Mouse (Mus musculus) embryonic facial prominence, embryonic 15.5 days (tissue): ENCODE measurements around the gene 2310009B15Rik. TPM values are rescaled to one million over a fixed set of nuclear protein-coding genes. Genes with fewer than 3 reads are reported as not detected.
A peak's percentile ranks its signal among the peaks of the same experiment; 100 is the strongest.
"Not testable (repeated sequence)": the region's sequence is repeated elsewhere in the genome, so short reads cannot be mapped to it uniquely, and the experiment has no call there.

Experiments
- ATAC-seq: fragments of 200-750 bp; cut with Nextera tagmentation; 2 replicates; pipeline ENCODE4 v1.8.0; 2017; ENCODE audit warnings: low read depth, moderate TSS enrichment; ENCODE audit not compliant: insufficient number of reproducible peaks, low FRiP score, low TSS enrichment
- H3K27ac ChIP-seq: fragments of 300-500 bp; sonication (generic); replicated peaks from 2 replicates; pipeline ENCODE4 v1.5.1; 2015; ENCODE audit warnings: mild to moderate bottlenecking, inconsistent platforms
- H3K27me3 ChIP-seq: fragments of 300-500 bp; sonication (generic); 2 replicates; pipeline ENCODE4 v1.6.1; 2015; ENCODE audit warnings: inconsistent platforms
- H3K36me3 ChIP-seq: fragments of 300-500 bp; sonication (generic); 2 replicates; pipeline ENCODE4 v1.6.1; 2015; ENCODE audit warnings: mild to moderate bottlenecking, inconsistent platforms
- H3K4me1 ChIP-seq: fragments of 300-500 bp; sonication (generic); 2 replicates; pipeline ENCODE4 v1.6.1; 2015; ENCODE audit warnings: inconsistent platforms
- H3K4me2 ChIP-seq: fragments of 300-500 bp; sonication (generic); replicated peaks from 2 replicates; pipeline ENCODE4 v1.6.1; 2015; ENCODE audit warnings: mild to moderate bottlenecking, inconsistent platforms
- H3K4me3 ChIP-seq: fragments of 300-500 bp; sonication (generic); replicated peaks from 2 replicates; pipeline ENCODE4 v1.5.1; 2015; ENCODE audit warnings: mild to moderate bottlenecking, inconsistent platforms
- H3K9ac ChIP-seq: fragments of 300-500 bp; sonication (generic); 2 replicates; pipeline ENCODE4 v1.6.1; 2015; ENCODE audit warnings: inconsistent platforms
- H3K9me3 ChIP-seq: fragments of 300-500 bp; sonication (generic); replicated peaks from 2 replicates; pipeline ENCODE4 v1.6.1; 2016; ENCODE audit warnings: inconsistent platforms
- WGBS: fragments of 180-500 bp; shearing (Covaris S2); methylation state at CpG from one replicate; pipeline ENCODE4 v1.1.7; 2015; 5-methylcytosine and 5-hydroxymethylcytosine counted together
- polyA plus RNA-seq: library from polyadenylated mRNA; unstranded; fragments of >200 nt; fragmentation: Nextera tagmentation; extraction: Ambion mirVana; gene quantifications from 2 replicates; pipeline ENCODE4 v1.2.1, GENCODE M21; 2015

2310009B15Rik gene
- 32.8 and 32.9 TPM in 2 replicates for polyA plus RNA-seq

DNA sequence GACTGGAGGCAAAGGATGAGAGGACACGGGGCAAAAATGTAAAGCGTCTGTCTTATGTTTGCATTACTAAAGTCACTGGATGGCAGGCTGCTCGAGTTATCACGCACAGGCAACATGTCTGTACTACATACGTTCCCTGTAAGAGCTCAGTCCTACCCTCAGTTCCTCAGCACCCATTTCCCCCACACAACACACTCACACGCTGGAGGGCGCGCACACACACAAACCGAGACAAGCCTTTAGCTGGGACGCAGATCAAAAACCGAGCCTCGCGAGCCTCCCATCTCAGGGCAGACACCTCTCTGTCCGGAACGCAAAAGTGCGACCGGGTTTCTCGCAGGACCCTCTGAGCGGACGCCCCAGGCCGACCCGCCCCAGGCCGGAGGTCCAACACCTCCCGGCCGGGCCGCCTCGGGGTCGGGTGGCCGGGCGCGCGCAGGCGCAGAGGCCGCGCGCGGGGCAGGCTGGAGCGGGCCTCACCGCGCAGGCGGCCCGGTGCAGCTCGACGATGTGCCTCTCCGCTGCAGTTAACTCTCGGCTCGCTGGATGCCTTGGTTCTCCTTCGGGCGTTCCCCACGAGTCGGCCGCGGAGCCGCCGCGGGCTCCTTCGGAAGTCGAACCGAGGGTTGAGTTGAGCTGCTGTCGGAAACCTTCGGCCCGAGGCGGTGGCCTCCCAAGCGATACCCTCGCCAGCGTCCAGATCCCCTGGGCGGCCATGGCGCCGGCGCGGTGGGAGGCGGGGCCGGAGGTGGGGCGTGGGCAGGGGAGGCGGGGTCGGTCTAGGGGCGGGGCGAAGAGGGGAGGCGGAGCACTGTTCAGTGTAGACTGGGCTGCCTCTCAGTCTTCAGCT is at the start of gene 2310009B15Rik:
Gene 2310009B15Rik, minus strand, starts transcription at position 752 of the 850 bp plus-strand sequence.
- 0% methylated on average over 55 of the region's 79 CpGs for WGBS
- H3K4me1 ChIP-seq, H3K27me3 ChIP-seq, H3K36me3 ChIP-seq, H3K9me3 ChIP-seq: not testable (repeated sequence)
- Histone ChIP-seq H3K9ac (0 out of 2 replicates have a peak within 1 kb of the TSS, but pooled peaks have one; percentile 23), H3K4me2 (peak within 1 kb of the TSS; percentile 30), H3K4me3 (peak within 1 kb of the TSS; percentile 51), H3K27ac (peak within 1 kb of the TSS; percentile 86)
- peak; percentile 99 for ATAC-seq

DNA sequence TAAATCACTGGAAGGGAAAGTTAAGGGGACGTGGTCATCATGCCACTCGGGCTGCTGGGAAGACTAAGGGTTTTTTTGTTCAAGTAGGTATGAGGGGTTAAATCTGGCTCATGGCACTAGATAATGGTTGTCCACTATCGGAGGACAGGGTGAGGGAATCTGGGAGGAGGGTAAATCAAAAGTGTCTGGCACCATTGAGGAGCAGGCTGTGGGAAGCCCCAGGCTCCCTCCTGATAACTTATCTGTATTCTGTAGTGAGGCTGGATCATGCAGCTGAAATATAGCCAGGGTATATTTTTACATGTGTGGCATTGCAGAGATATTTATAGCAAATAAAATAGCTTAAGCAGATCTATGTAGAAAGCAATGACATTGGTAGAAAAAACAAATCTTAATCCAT is 49.6 kb upstream of the 2310009B15Rik start:
- no peak overlapping the region for H3K27ac ChIP-seq
- ATAC-seq = no peak
- 75% methylated on average over 3 of the region's 3 CpGs for WGBS
- H3K9me3 ChIP-seq = no peaks in the 10 kb centered on the region
- H3K27me3 ChIP-seq = no peaks in the 10 kb centered on the region
- no peak overlapping the region for H3K4me2 ChIP-seq
- H3K4me3 ChIP-seq = no peak overlapping the region
- no peaks in the 10 kb centered on the region for H3K36me3 ChIP-seq
- H3K4me1 ChIP-seq = no peaks in the 10 kb centered on the region
- no peak overlapping the region for H3K9ac ChIP-seq

DNA sequence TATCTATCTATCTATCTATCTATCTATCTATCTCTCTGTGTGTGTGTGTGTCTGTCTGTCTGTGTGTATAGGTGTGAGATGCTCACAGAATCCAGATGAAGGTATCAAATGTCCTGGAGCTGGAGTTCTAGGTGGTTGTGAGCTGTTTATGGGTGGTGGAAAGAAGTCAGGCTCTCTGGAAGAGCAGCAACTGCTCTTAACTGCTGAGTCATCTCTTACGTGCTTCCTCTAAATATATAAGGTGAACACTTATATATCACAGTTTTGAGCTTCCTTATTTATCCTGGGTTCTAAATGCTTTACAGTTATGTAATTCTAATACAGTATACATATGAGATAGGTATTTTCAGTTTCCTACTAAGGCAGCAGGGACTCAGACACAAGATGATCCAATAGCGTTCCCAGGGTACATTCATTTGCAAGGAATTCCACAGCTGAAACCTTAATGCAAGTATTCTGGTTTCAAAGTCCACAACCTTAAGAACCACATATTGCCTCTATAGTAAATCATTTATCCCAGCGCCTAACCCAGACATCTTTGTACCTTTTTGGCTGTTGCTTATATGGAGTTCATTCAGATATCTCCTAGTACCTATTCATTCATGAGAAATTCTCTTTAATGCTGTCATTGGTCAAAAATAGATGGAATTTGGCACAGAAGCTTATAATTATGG is 48.6 kb upstream of the 2310009B15Rik start:
- Histone ChIP-seq H3K4me3 (no peak overlapping the region), H3K27ac (no peak overlapping the region), H3K27me3 (no peaks in the 10 kb centered on the region), H3K9me3 (no peaks in the 10 kb centered on the region), H3K36me3 (no peaks in the 10 kb centered on the region), H3K9ac (no peak overlapping the region), H3K4me1 (no peaks in the 10 kb centered on the region), H3K4me2 (no peak overlapping the region)
- 92% methylated on average over 3 of the region's 3 CpGs for WGBS
- ATAC-seq = no peak

DNA sequence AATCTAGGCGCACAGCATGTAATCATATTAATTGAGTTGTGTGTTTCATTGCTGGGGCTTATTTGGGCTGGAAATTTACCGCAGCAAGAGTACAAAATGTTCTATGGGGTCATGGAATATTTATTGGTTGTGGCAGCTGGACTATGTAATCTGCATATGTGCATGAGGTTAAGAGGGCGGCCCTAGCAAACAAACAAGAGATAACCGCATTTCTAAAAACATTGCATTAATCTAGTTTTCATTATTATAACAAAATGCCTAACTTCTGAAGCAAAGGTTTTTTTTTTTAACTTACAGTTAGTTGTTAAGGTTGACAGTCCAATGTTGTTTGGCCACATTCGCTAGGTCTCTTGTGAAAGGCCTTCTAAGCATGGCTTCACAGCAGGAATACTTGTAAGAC is 47.2 kb upstream of the 2310009B15Rik start:
- 94% methylated on average over 5 of the region's 5 CpGs for WGBS
- no peak for ATAC-seq

DNA sequence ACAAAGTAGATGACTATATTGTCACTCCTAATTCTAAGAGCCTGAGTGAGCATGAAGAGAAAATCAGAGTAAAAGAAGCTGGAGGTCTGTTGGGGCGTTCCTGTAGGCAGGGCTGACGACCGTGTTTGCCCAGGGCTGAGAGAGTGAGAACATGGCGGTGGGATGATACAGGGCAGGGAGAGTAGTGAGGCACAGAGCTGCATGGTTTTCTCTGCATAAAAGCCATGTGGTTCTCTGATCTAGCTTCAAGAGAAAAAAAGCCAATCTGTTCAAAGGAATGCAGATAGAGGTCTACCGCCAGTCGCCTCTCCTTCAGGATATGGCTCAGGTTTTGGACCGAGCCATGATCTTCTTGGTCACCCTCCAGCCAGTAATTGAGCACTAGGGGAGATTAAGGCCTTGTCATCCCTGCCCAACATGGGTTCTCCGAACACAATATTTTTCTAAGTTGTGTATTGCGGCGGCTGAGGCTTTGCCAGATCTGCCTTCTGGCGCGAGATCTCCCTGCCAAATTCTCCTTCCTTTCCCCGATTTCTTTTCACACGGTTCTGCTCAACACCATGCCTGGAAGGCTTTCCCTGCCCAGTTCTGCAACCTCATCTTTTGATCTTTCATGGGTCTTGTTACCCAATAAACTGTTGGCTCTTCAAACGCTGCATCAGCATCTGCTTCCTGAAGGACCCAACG is 44.9 kb upstream of the 2310009B15Rik start:
- H3K4me3 ChIP-seq = no peak overlapping the region
- no peaks in the 10 kb centered on the region for H3K9me3 ChIP-seq
- H3K27ac ChIP-seq = no peak overlapping the region
- no peak overlapping the region for H3K4me2 ChIP-seq
- no peaks in the 10 kb centered on the region for H3K36me3 ChIP-seq
- no peak for ATAC-seq
- WGBS = 85% methylated on average over 16 of the region's 16 CpGs
- H3K4me1 ChIP-seq = no peaks in the 10 kb centered on the region
- no peaks in the 10 kb centered on the region for H3K27me3 ChIP-seq
- no peak overlapping the region for H3K9ac ChIP-seq

More for the DNA sequence above, 47.2 kb upstream of the 2310009B15Rik start:
- Histone ChIP-seq H3K4me2 (no peak overlapping the region), H3K9me3 (no peaks in the 10 kb centered on the region), H3K27me3 (no peaks in the 10 kb centered on the region), H3K4me1 (no peaks in the 10 kb centered on the region), H3K27ac (no peak overlapping the region), H3K36me3 (no peaks in the 10 kb centered on the region), H3K9ac (no peak overlapping the region), H3K4me3 (no peak overlapping the region)

DNA sequence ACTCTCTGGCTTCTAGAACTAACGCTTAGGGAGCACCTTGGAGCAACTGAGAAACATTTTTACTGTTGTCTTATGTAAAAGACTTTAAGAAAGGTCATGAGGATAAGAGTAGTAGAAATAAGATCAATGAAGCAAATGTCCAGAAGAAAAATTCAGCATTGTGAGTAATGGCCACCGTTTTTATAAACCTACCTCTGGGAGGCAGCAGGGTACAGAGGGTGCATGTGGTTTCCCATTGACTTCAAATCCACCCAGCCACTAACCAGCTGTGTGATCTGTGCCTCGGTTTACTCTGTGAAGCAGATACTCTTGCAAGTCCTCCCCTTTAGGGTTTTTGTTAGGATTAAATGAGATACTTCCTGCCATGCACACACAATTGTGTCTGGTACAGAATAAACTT is 39.4 kb upstream of the 2310009B15Rik start:
- H3K36me3 ChIP-seq = no peaks in the 10 kb centered on the region
- no peak overlapping the region for H3K4me3 ChIP-seq
- no peaks in the 10 kb centered on the region for H3K27me3 ChIP-seq
- no peaks in the 10 kb centered on the region for H3K9me3 ChIP-seq
- H3K4me1 ChIP-seq = no peaks in the 10 kb centered on the region
- no peak overlapping the region for H3K27ac ChIP-seq
- H3K9ac ChIP-seq = no peak overlapping the region
- no peak overlapping the region for H3K4me2 ChIP-seq
- 78% methylated on average over 3 of the region's 3 CpGs for WGBS
- ATAC-seq = no peak

DNA sequence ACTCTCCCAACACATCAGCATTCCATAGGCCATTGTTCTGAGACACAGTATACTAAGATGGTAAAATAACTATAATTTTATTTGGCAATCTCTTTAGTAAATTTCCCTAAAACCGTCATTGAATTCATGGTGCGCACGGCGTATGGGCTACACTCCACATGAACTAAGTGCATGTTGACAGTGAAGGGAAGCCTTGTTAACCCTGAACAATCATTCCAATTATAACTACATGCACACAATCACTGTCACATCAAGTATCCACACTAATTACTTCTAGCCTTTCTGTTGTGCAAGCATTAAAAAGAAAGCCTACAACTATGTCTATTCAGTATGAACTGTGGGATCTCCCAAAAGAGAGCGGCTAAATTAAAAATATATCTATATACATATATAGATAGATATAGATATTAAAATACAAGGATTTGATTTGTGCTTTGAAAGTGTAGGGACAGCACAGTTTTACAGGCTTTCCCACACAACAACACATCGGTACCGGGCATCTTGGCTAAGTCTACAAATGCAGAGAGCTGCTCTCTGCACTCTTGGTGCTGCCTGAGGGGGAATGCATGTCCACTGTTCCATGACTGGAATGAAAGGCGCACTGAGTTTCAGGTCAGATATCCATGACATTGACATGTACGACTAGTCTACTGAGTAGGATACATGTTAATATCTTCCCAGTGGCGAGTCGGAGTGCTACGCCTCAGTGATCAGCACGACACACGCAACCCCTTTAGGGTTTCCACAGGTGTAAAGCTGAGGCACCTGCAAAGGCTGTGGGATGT is 21.0 kb upstream of the 2310009B15Rik start:
- Histone ChIP-seq H3K27ac (no peak overlapping the region), H3K9me3 (no peaks in the 10 kb centered on the region; the same call in 1 of the 2 replicates), H3K9ac (no peak overlapping the region), H3K4me2 (no peak overlapping the region), H3K36me3 (no peaks in the 10 kb centered on the region), H3K4me3 (no peak overlapping the region), H3K27me3 (no peaks in the 10 kb centered on the region), H3K4me1 (no peaks in the 10 kb centered on the region)
- ATAC-seq = no peak
- WGBS = 93% methylated on average over 14 of the region's 14 CpGs

DNA sequence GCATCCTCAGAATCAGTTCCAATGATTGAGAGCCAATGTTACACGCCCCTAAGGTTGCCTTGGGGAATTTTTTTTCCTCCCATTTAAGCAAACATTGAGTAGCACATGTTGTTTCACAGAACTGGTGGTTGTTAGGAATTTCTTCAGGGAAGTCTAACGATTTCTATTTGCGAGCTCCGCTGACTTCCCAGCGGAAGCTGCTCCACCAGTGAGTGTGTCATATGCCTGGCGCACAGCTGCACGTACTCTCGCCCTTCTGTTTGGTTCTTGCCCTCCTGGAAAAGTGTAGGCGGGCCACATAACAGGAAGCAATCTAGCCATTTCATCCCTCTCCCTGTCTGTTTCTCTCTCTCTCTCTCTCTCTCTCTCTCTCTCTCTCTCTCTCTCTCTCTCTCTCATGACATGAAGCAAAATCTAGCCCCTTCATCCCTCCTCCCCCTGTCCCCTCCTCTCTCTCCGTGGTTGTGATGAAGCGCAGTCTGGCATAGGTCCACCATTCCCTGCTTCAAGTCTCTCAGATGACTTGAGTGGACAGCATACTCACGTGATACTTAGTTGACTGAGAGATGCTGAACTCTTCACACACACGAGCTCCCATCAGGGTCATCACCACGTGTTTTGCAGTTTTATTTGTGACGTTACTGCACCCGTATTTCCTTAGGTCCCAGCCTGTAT is 19.9 kb upstream of the 2310009B15Rik start:
- no peaks in the 10 kb centered on the region; the same call in 1 of the 2 replicates for H3K9me3 ChIP-seq
- H3K27me3 ChIP-seq = no peaks in the 10 kb centered on the region
- no peak overlapping the region for H3K27ac ChIP-seq
- H3K4me3 ChIP-seq = peak overlapping the region; percentile 30
- no peak overlapping the region for H3K9ac ChIP-seq
- 0 out of 2 replicates have a peak, but pooled peaks have one; percentile 54 for ATAC-seq
- no peaks in the 10 kb centered on the region for H3K36me3 ChIP-seq
- no peaks in the 10 kb centered on the region for H3K4me1 ChIP-seq
- WGBS = 43% methylated on average over 16 of the region's 16 CpGs
- peak overlapping the region; percentile 42 for H3K4me2 ChIP-seq

DNA sequence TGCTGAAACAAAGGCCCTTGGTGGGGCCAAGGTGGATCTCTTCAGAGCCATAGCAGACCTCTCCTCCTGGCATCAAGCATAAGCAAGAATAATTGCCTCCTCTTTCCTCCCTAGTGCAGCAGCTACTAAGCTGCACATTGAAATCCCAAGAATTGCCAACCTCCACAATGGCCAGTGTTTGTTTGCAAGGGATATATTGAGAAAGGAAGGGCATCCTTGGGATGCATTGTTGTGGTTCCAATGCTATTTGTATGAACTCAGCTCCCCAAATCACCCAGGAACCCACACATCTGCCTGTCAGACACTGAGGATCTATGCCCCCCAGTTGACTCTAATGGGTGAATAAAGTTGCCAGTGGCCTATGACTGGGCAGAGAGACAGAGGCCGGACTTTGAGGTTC is 5.8 kb downstream of the 2310009B15Rik start:
- 76% methylated on average over 1 of the region's 1 CpGs for WGBS
- Histone ChIP-seq H3K27me3 (peaks cover 43% of the 10 kb centered on the region), H3K27ac (no peak overlapping the region), H3K4me2 (no peak overlapping the region), H3K9ac (no peak overlapping the region), H3K4me3 (no peak overlapping the region), H3K4me1 (peaks cover 21% of the 10 kb centered on the region), H3K36me3 (no peaks in the 10 kb centered on the region), H3K9me3 (no peaks in the 10 kb centered on the region)
- ATAC-seq = no peak

DNA sequence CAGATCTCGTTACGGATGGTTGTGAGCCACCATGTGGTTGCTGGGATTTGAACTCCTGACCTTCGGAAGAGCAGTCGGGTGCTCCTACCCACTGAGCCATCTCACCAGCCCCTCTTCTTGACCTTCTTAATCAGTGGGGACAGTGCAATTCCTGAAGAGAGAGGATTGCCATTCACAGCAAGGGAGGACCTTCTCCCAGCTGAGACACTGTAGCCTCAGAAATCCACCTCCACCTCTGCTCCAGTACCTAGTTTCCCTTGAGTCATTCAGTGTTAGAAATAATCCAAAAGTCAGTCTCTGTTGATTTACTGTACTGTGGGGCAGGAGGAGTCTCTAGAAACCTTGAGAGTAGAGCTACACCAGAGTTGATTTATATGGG is 6.5 kb downstream of the 2310009B15Rik start:
- WGBS = 59% methylated on average over 3 of the region's 4 CpGs
- H3K4me1 ChIP-seq = peaks cover 21% of the 10 kb centered on the region
- H3K27ac ChIP-seq = no peak overlapping the region
- H3K9ac ChIP-seq = no peak overlapping the region
- H3K27me3 ChIP-seq = peaks cover 50% of the 10 kb centered on the region
- no peak for ATAC-seq
- H3K4me2 ChIP-seq = no peak overlapping the region
- no peaks in the 10 kb centered on the region for H3K36me3 ChIP-seq
- H3K4me3 ChIP-seq = no peak overlapping the region
- H3K9me3 ChIP-seq = no peaks in the 10 kb centered on the region
